22 mouse cellular contexts compared by ENCODE assay signal in genomic region chr9:50362556-50362955, GRCm38 (mm10).
"Had no signal": no experiment of that assay in that cellular context is flagged by ENCODE, and none has a peak within 500 bp of the region (broad histone marks: within the 10 kb centered on the region; RNA-seq: fewer than 3 reads in every experiment).

No protein-coding gene starts in this region.

- H3K4me3 ChIP-seq: gastrocnemius, adult 2 months; heart, embryonic 10.5 days; heart, embryonic 12.5 days; hindbrain, embryonic 10.5 days; hindbrain, embryonic 12.5 days; intestine, embryonic 15.5 days; layer of hippocampus, adult 2 months; left cerebral cortex, adult 2 months; limb, embryonic 15.5 days; liver, embryonic 12.5 days had no signal

- H3K4me1 ChIP-seq: heart, embryonic 12.5 days; liver, embryonic 12.5 days had no signal

- ATAC-seq: forebrain, embryonic 16.5 days; hindbrain, embryonic 16.5 days; inflammation-experienced regulatory T-cells, adult 6 months; intestine, embryonic 15.5 days; intestine, postnatal 0 days; liver, embryonic 12.5 days had no signal

- H3K36me3 ChIP-seq: heart, embryonic 10.5 days; heart, embryonic 12.5 days; hindbrain, embryonic 10.5 days; hindbrain, embryonic 12.5 days; intestine, embryonic 15.5 days; limb, embryonic 15.5 days; liver, embryonic 12.5 days had no signal

- H3K27me3 ChIP-seq: heart, embryonic 12.5 days; hindbrain, embryonic 12.5 days; intestine, embryonic 15.5 days; limb, embryonic 15.5 days; liver, embryonic 12.5 days had no signal

- DNase-seq: gastrocnemius, adult 2 months; gastrocnemius, postnatal 10 days; gastrocnemius, postnatal 25 days; heart, adult 18-20 months; heart, postnatal 10 days; heart, postnatal 4 days; lung, adult 18-20 months had no signal

- H3K4me2 ChIP-seq: heart, embryonic 12.5 days; hindbrain, embryonic 12.5 days; hindbrain, embryonic 14.5 days; intestine, embryonic 15.5 days; limb, embryonic 15.5 days; liver, embryonic 12.5 days had no signal

- H3K27ac ChIP-seq: gastrocnemius, adult 2 months; heart, embryonic 10.5 days; hindbrain, embryonic 10.5 days; hindbrain, embryonic 12.5 days; hindbrain, embryonic 14.5 days; intestine, embryonic 15.5 days; layer of hippocampus, adult 2 months; left cerebral cortex, adult 2 months; limb, embryonic 15.5 days; liver, embryonic 12.5 days; liver, embryonic 14.5 days had no signal

- H3K9ac ChIP-seq: heart, embryonic 12.5 days; hindbrain, embryonic 12.5 days; hindbrain, embryonic 14.5 days; intestine, embryonic 15.5 days; limb, embryonic 15.5 days; liver, embryonic 12.5 days; liver, embryonic 14.5 days had no signal

- H3K9me3 ChIP-seq: heart, embryonic 10.5 days; heart, embryonic 12.5 days; hindbrain, embryonic 10.5 days; hindbrain, embryonic 12.5 days; intestine, embryonic 15.5 days; limb, embryonic 15.5 days; liver, embryonic 12.5 days had no signal
